Mouse (Mus musculus) cerebellum, postnatal 10 days (tissue): ENCODE data around the gene Tgm6.

Experiments
- DNase-seq, 2 experiments: peaks; one replicate each; pipeline ENCODE4 v3.0.0; 2021; ENCODE audit warnings: mixed read lengths in 2 of 2

Gene Tgm6

DNA sequence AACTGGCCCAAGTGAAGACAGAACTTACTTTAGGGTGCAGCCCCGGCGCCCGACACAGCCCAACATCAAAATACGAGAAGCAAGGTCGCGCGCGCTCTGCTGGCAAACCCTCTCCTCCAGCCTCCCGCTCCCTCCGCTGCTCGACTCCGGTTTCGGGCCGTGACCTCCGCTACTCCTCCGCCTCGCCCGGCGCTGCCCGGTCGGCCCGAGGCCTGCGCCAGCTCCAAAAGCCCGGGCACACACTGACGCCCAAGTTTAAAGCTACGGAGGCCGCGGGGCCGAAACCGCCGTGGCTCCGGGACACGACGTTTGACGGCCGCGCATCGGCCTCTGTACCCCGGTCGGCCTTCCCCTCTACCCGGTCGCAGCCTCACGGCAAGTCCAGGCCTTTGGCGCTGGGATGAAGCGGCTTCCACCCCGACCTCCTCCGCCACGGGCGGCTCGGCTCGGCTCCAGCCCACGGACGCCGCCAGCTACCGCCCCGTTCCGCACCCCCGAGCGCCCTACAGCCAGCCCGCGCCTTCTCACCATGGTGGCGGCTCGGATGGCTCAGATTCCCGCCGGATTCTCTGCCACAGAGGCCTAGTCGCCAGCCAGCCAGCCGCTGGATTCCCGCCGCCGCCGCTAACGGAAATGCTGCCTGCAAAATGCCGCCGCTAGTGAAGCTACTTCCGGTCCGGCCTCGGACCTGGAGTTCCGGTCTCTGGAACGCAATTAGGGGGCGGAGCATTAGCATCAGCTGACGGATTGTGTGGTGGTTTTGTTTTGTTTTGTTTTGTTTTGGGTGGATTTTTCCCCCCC lies 66.7 kb downstream of the Tgm6 start, which contains the start of gene Snrpb:
Gene Snrpb, minus strand, starts transcription at position 698 of the 801 bp plus-strand sequence.
- DNase-seq = peak; percentile 95 to 96

DNA sequence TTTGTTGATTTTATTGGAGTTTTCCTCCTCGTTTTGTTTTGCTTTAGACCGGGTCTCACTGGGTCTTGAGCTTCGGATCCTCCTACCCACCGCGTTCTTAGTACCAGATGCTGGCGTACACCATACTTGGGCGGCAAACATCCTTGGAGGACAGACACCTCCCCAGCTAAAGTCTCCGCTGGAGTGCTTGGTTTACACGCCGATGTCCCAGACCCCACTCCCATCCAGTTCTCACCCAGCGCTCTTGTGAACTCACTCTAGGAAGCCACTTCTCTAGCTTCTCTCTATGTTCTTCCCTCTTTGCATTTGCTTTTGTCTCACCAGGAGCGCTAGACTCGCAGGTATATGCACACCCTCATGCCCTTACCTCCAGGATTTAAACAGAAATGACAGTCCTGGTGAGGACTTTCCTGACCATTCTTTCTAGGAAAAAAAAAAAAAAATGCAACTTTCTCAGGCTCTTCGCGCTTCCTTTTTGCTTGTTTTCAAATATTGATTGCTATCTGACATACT lies 67.3 kb downstream of the Tgm6 start:
- no peak for DNase-seq

DNA sequence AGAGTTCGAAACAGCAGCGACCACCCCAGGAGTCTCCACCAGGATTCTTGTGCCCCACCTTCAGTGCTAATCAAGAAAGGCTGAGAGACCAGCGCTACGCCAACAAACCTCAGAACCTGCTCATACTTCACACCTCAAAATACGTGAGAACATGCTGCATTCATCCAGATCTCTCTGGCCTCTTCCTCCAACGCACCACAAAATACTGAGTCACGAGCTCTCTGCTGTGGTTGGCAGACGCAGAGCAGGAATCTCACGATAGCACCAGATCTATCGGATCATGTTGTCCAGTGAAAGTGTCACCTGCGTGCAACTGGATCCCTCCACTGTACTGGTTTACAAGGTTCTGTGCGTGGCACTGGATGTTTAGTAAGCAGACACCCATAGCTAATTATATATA lies 76.2 kb downstream of the Tgm6 start:
- DNase-seq = no peak

DNA sequence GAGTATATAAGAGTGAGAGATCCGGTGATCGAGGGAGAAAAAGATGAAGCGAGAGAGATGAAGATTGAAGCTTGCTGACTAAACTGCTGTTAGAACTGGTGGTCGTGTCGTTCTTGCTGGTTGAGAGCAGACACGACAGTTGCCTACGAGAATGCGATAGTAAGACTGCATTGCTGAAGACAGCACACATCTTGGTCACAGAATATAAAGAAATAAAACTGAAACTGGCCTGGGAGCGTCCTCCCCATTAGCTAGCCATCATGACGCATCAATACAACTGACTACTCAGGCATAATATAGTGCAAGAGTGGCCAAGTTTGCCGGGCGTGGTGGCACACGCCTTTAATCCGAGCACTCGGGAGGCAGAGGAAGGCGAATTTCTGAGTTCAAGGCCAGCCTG lies 82.7 kb downstream of the Tgm6 start, which contains the start of gene Tmc2:
Gene Tmc2, plus strand, starts transcription at position 301 of the 400 bp plus-strand sequence.
- no peak for DNase-seq

DNA sequence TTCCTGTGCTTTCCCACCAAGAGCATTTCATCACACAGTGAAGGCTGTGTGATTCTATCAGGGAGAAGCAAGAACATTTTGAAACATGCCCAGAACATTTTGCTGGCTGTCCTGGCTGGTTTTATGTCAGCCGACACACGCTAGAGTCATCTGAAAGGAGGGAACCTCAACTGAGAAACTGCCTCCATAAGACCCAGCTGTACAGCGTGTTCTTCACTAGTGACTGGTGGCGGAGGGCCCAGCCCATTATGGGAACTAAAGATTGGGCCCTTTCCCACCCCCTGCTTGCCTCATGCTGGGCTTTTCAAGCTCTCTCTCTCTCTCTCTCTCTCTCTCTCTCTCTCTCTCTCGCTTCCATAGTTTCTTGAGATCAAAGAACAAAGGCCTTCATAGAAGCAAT lies 88.7 kb downstream of the Tgm6 start:
- no peak for DNase-seq
